Mouse (Mus musculus): ENCODE measurements around the gene Prkar1a.

DNA sequence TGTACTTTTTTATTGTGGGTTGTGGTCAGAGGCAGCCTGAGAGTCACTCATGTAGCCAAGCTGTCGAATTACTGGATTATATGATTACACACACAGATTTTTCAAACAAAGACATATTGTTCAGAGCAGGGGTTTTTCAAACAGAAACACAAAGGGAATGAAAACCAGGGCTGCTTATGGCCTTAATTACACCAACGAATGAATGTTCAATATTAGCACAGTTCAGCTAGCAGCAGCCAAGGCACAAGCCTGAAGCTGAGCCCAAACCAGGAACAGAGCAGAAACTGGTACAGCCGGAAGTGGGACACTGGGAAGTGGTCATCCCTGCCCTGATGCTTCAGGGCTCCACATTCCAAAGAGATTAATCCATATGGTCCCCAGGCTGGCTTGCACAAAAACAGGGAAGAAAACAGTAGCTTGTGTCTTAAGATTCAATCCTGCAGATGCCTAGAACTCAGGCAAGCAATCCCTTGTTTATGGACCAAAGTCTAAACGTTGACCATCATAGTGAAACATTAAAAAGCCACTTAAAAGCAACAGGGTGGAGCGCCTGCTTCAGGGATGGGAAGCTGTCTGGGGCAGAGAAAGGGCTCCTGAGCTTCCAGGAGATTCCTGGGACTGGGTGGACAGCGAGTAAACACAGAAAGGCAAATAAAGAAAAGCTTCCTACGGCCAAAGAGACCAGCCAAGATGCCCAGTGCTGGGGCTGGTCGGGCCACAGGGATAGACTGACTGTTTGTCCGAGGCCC lies 39.0 kb upstream of the Prkar1a start:
- TF ChIP-seq CTCF (conservative IDR thresholded peaks at IDR 0.05; ENCODE audit: low read length) = no peak
- TF ChIP-seq POU5F1 (IDR thresholded peaks at IDR 0.05; ENCODE audit: borderline replicate concordance, low read length) = no peak

All from E14TG2a.4 (cell line).